Mouse (Mus musculus) stomach, postnatal 0 days (tissue): Measurements from ENCODE around the gene Sugt1.

Experiments used
- CTCF ChIP-seq: IDR thresholded peaks from 2 replicates; pipeline ENCODE4 v1.5.1; 2016; ENCODE audit warnings: antibody characterized with exemption, low read depth, mild to moderate bottlenecking, moderate library complexity
- EP300 ChIP-seq: optimal IDR thresholded peaks from 2 replicates; pipeline ENCODE3; 2016; ENCODE audit warnings: antibody characterized with exemption

GRCm38 (mm10) chr14:79587139-79587851, at the start of gene Sugt1:
- TF ChIP-seq CTCF (no peak), EP300 (no peak)
